Mouse (Mus musculus): Measurements from ENCODE around the gene Unkl. TPM values are rescaled to one million over a fixed set of nuclear protein-coding genes. Genes with fewer than 3 reads are reported as not detected.

Unkl gene
- total and polyA plus RNA-seq, 2 experiments from 2014 or later = 17.3 to 34.1 TPM

DNA sequence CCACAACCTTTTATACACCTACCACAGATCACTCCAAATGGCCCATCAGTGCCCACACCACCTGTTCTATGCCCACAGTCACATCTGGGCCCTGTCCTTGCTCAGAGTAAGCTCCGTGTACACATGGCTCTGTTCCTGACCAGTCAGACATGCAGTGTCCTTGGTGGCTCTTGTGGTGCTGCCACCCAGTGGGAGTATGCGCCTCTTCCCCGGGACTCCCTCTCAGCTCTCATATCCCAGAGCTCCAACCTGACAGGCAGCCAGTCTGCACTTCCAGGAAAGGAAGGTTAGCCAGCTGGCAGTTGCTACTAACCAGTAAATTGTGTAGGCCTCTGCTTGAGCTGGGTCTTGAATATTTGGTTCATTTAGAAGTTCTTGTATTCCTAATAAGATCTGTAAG lies 76.3 kb downstream of the Unkl start:
- Histone ChIP-seq H3K9ac (replicated peaks; ENCODE audit: low read length, poor library complexity, severe bottlenecking) (no peak overlapping the region), H3K36me3 (ENCODE audit: insufficient read depth, low read length) (peaks cover 61% of the 10 kb centered on the region), H3K4me2 (ENCODE audit: low read depth, low read length, poor library complexity, severe bottlenecking) (no peak overlapping the region), H3K9me3 (ENCODE audit: low read length) (no peaks in the 10 kb centered on the region), H3K4me1 (ENCODE audit: insufficient read depth, low read length) (no peaks in the 10 kb centered on the region), H3K27ac (ENCODE audit: low read depth, low read length) (no peak overlapping the region), H3K4me3 (ENCODE audit: low read depth, low read length) (no peak overlapping the region), H3K27me3 (ENCODE audit: insufficient read depth, low read length) (no peaks in the 10 kb centered on the region)
- WGBS = 63% methylated on average over 3 of the region's 3 CpGs
- peak; percentile 62 for TF ChIP-seq CTCF (IDR thresholded peaks at IDR 0.05)
- DNase-seq (ENCODE audit: low spot score) = no peak
- ATAC-seq (ENCODE audit: low FRiP score) = no peak

- ATAC-seq (ENCODE audit: low FRiP score) (no peak), DNase-seq (ENCODE audit: low spot score) (no peak)
- Histone ChIP-seq H3K4me1 (ENCODE audit: insufficient read depth, low read length) (peaks cover 18% of the 10 kb centered on the region), H3K36me3 (ENCODE audit: insufficient read depth, low read length) (peaks cover 30% of the 10 kb centered on the region), H3K4me2 (ENCODE audit: low read depth, low read length, poor library complexity, severe bottlenecking) (peak overlapping the region; percentile 97), H3K4me3 (ENCODE audit: low read depth, low read length) (peak overlapping the region; percentile 97; the same call in 1 of the 2 replicates), H3K9me3 (ENCODE audit: low read length) (no peaks in the 10 kb centered on the region), H3K27ac (ENCODE audit: low read depth, low read length) (no peak overlapping the region), H3K27me3 (ENCODE audit: insufficient read depth, low read length) (no peaks in the 10 kb centered on the region), H3K9ac (replicated peaks; ENCODE audit: low read length, poor library complexity, severe bottlenecking) (no peak overlapping the region)
- 84% methylated on average over 2 of the region's 2 CpGs for WGBS
- TF ChIP-seq CTCF (IDR thresholded peaks at IDR 0.05) = no peak
Measured at GRCm38 (mm10) chr17:25270795-25271335, 82.7 kb downstream of the Unkl start.

DNA sequence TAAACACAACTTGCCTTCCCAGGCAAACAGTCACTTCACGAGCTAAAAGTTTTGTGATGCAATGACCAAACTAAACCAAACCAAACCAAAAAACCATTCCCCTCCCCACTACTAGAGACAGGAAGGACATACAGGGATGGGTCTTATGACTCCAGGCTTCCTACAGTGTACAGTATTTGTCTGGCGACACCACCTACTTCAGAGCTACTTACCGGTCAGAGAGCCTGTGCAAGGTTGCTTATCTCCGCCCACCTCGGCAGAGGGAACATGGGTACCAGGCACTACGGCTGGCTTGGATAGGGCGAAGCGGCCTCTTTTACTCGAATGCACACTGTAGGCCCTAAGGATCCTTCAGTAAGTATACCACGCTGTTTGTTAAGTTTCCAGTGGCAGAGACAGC lies 84.1 kb downstream of the Unkl start:
- no peak for DNase-seq (ENCODE audit: low spot score)
- Histone ChIP-seq H3K4me2 (ENCODE audit: low read depth, low read length, poor library complexity, severe bottlenecking) (peak overlapping the region; percentile 97), H3K27me3 (ENCODE audit: insufficient read depth, low read length) (no peaks in the 10 kb centered on the region), H3K9me3 (ENCODE audit: low read length) (no peaks in the 10 kb centered on the region), H3K36me3 (ENCODE audit: insufficient read depth, low read length) (peaks cover 15% of the 10 kb centered on the region), H3K9ac (replicated peaks; ENCODE audit: low read length, poor library complexity, severe bottlenecking) (peak overlapping the region; percentile 98), H3K4me1 (ENCODE audit: insufficient read depth, low read length) (peaks cover 18% of the 10 kb centered on the region), H3K27ac (ENCODE audit: low read depth, low read length) (peak overlapping the region; percentile 99), H3K4me3 (ENCODE audit: low read depth, low read length) (peak overlapping the region; percentile 97)
- ATAC-seq (ENCODE audit: low FRiP score) = no peak
- TF ChIP-seq CTCF (IDR thresholded peaks at IDR 0.05) = no peak
- 0% methylated on average over 10 of the region's 10 CpGs for WGBS

GRCm38 (mm10) chr17:25272951-25273705 lies 84.9 kb downstream of the Unkl start:
- DNase-seq (ENCODE audit: low spot score) (peak; percentile 93), ATAC-seq (ENCODE audit: low FRiP score) (peak; percentile 91)
- H3K4me1 ChIP-seq (ENCODE audit: insufficient read depth, low read length) = peaks cover 18% of the 10 kb centered on the region
- peak overlapping the region; percentile 97 for H3K4me2 ChIP-seq (ENCODE audit: low read depth, low read length, poor library complexity, severe bottlenecking)
- no peaks in the 10 kb centered on the region for H3K9me3 ChIP-seq (ENCODE audit: low read length)
- WGBS = under 1% methylated on average over 74 of the region's 92 CpGs
- H3K4me3 ChIP-seq (ENCODE audit: low read depth, low read length) = peak overlapping the region; percentile 97
- peak overlapping the region; percentile 98 for H3K9ac ChIP-seq (replicated peaks; ENCODE audit: low read length, poor library complexity, severe bottlenecking)
- peak overlapping the region; percentile 99 for H3K27ac ChIP-seq (ENCODE audit: low read depth, low read length)
- peaks cover 8% of the 10 kb centered on the region for H3K36me3 ChIP-seq (ENCODE audit: insufficient read depth, low read length)
- TF ChIP-seq CTCF (IDR thresholded peaks at IDR 0.05) = no peak
- H3K27me3 ChIP-seq (ENCODE audit: insufficient read depth, low read length) = no peaks in the 10 kb centered on the region

GRCm38 (mm10) chr17:25273706-25274501 lies 85.7 kb downstream of the Unkl start:
- Histone ChIP-seq H3K27ac (ENCODE audit: low read depth, low read length) (peak overlapping the region; percentile 99), H3K4me1 (ENCODE audit: insufficient read depth, low read length) (peaks cover 18% of the 10 kb centered on the region), H3K4me2 (ENCODE audit: low read depth, low read length, poor library complexity, severe bottlenecking) (peak overlapping the region; percentile 97), H3K9ac (replicated peaks; ENCODE audit: low read length, poor library complexity, severe bottlenecking) (peak overlapping the region; percentile 98), H3K9me3 (ENCODE audit: low read length) (no peaks in the 10 kb centered on the region), H3K36me3 (ENCODE audit: insufficient read depth, low read length) (peaks cover under 1% of the 10 kb centered on the region; the same call in 1 of the 2 replicates), H3K27me3 (ENCODE audit: insufficient read depth, low read length) (no peaks in the 10 kb centered on the region), H3K4me3 (ENCODE audit: low read depth, low read length) (peak overlapping the region; percentile 97)
- TF ChIP-seq CTCF (IDR thresholded peaks at IDR 0.05) = peak; percentile 84
- ATAC-seq (ENCODE audit: low FRiP score) (peak; percentile 87), DNase-seq (ENCODE audit: low spot score) (peak; percentile 96)
- under 1% methylated on average over 35 of the region's 45 CpGs for WGBS
